Mouse (Mus musculus) limb, embryonic 12.5 days (tissue): Measurements from ENCODE around the gene Suox. TPM values are rescaled to one million over a fixed set of nuclear protein-coding genes. Genes with fewer than 3 reads are reported as not detected.
"Not testable (repeated sequence)": the region's sequence is repeated elsewhere in the genome, so short reads cannot be mapped to it uniquely, and the experiment has no call there.

Source experiments
- ATAC-seq: fragments of 200-750 bp; cut with Nextera tagmentation; 2 replicates; pipeline ENCODE4 v1.8.0; 2017; ENCODE audit warnings: low read depth, moderate TSS enrichment; ENCODE audit not compliant: insufficient number of reproducible peaks, insufficient read depth, low FRiP score, low TSS enrichment
- H3K27ac ChIP-seq: fragments of 300-500 bp; sonication (generic); 2 replicates; pipeline ENCODE4 v1.5.1; 2016; ENCODE audit warnings: mild to moderate bottlenecking, moderate library complexity
- H3K27me3 ChIP-seq: fragments of 300-500 bp; sonication (generic); 2 replicates; pipeline ENCODE4 v1.6.1; 2016; ENCODE audit warnings: mild to moderate bottlenecking, moderate library complexity
- H3K36me3 ChIP-seq: fragments of 300-500 bp; sonication (generic); 2 replicates; pipeline ENCODE4 v1.6.1; 2016; ENCODE audit warnings: mild to moderate bottlenecking, moderate library complexity
- H3K4me1 ChIP-seq: fragments of 300-500 bp; sonication (generic); replicated peaks from 2 replicates; pipeline ENCODE4 v1.6.1; 2016
- H3K4me2 ChIP-seq: fragments of 300-500 bp; sonication (generic); 2 replicates; pipeline ENCODE4 v1.6.1; 2016; ENCODE audit warnings: mild to moderate bottlenecking, moderate library complexity
- H3K4me3 ChIP-seq: fragments of 300-500 bp; sonication (generic); replicated peaks from 2 replicates; pipeline ENCODE4 v1.5.1; 2016; ENCODE audit warnings: mild to moderate bottlenecking
- H3K9ac ChIP-seq: fragments of 300-500 bp; sonication (generic); replicated peaks from 2 replicates; pipeline ENCODE4 v1.6.1; 2016; ENCODE audit warnings: mild to moderate bottlenecking, moderate library complexity
- H3K9me3 ChIP-seq: fragments of 300-500 bp; sonication (generic); 2 replicates; pipeline ENCODE4 v1.6.1; 2016; ENCODE audit warnings: mild to moderate bottlenecking, moderate library complexity
- WGBS: fragments of 180-500 bp; shearing (Covaris S2); methylation state at CpG from one replicate; pipeline ENCODE4 v1.1.7; 2016; 5-methylcytosine and 5-hydroxymethylcytosine counted together
- polyA plus RNA-seq: library from polyadenylated mRNA; unstranded; fragments of >200 nt; fragmentation: Nextera tagmentation; extraction: Ambion mirVana; gene quantifications from 2 replicates; pipeline ENCODE4 v1.2.1, GENCODE M21; 2016

Suox gene
- polyA plus RNA-seq, 1 experiment from 2014 or later: 14.7 TPM

DNA sequence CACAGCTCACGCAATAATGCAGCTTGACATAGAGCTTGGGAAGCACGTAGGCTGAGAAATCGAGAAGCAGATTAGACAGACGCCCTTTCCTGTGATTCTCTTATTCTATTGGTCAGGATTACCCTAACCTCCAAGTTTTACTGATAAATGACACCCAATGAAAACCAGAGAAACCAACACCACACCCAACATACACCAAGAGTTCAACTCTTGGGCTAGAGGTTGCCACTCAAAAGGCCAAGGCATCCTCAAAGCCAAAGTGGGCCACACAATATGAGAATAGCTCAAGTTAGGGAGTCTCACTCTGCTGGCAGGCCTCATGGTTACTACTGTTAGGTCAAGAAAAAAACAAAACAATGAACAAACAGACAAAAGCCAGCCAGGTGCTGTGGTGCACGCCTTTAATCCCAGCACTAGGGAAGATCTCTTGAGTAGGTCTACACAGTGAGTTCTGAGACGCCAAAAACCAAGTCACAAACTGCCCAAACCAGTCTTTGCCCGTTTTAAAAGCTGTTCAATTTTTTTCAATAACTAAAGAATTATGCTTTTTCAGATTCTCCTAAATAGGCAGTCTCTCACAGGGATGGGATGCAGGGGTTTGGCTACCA lies 48.5 kb downstream of the Suox start:
- H3K27ac ChIP-seq: peak overlapping the region; percentile 71
- ATAC-seq: no peak
- no peaks in the 10 kb centered on the region for H3K27me3 ChIP-seq
- peak overlapping the region; percentile 93 for H3K9ac ChIP-seq
- no peaks in the 10 kb centered on the region for H3K9me3 ChIP-seq
- peaks cover 6% of the 10 kb centered on the region; the same call in 1 of the 2 replicates for H3K4me1 ChIP-seq
- WGBS: 44% methylated on average over 7 of the region's 7 CpGs
- H3K4me2 ChIP-seq: peak overlapping the region; percentile 88
- H3K4me3 ChIP-seq: peak overlapping the region; percentile 82
- peaks cover 28% of the 10 kb centered on the region for H3K36me3 ChIP-seq

DNA sequence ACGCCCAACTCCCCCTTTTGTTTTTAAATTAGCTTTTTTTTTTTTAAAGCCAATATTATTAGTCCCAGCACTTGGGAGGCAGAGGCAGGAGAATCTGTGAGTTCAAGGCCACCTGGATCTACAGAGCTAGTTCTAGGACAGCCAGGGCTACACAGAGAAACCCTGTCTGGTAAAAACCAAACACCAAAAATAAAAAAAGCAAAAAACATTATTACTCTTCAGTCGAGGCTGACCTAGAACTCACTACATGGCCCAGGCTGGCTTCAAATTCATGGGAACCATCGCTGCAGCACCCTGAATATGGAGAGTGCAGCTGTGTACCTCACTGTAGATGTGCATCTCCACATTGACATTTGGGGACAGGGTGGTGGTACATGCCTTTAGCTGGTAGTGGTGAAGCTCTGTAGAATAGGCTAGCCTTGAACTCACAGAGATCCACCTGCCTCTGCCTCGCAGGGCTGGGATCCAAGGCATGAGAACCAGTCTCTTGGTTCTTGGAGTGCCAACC lies 50.7 kb downstream of the Suox start:
- H3K27ac ChIP-seq, H3K9ac ChIP-seq, ATAC-seq, H3K27me3 ChIP-seq, H3K4me2 ChIP-seq, H3K9me3 ChIP-seq, H3K4me1 ChIP-seq, H3K4me3 ChIP-seq: not testable (repeated sequence)
- peaks cover 28% of the 10 kb centered on the region for H3K36me3 ChIP-seq
- 86% methylated on average over 4 of the region's 4 CpGs for WGBS

DNA sequence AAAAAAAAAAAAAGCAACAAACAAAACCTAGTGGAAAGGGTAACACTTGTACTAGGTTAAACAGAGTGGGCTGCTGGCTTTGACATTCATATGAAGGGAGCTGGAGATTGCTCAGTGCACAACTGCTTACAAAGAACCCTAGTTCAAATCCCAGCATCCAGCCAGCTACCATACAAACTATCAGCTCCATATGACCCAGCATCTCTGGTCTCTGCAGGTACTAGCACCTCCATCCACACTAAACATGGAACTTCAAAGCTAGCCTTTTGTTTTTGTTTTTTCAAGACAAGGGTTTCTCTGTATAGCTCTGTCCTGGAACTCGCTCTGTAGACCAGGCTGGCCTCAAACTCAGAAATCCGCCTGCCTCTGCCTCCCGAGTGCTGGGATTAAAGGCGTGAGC lies 51.2 kb downstream of the Suox start:
- 78% methylated on average over 4 of the region's 4 CpGs for whole genome bisulfite sequencing
- Histone ChIP-seq H3K36me3 (peaks cover 28% of the 10 kb centered on the region), H3K4me3 (no peak overlapping the region), H3K9ac (no peak overlapping the region), H3K9me3 (no peaks in the 10 kb centered on the region), H3K27ac (no peak overlapping the region), H3K4me1 (peaks cover 6% of the 10 kb centered on the region; the same call in 1 of the 2 replicates), H3K27me3 (no peaks in the 10 kb centered on the region), H3K4me2 (no peak overlapping the region)
- no peak for ATAC-seq

DNA sequence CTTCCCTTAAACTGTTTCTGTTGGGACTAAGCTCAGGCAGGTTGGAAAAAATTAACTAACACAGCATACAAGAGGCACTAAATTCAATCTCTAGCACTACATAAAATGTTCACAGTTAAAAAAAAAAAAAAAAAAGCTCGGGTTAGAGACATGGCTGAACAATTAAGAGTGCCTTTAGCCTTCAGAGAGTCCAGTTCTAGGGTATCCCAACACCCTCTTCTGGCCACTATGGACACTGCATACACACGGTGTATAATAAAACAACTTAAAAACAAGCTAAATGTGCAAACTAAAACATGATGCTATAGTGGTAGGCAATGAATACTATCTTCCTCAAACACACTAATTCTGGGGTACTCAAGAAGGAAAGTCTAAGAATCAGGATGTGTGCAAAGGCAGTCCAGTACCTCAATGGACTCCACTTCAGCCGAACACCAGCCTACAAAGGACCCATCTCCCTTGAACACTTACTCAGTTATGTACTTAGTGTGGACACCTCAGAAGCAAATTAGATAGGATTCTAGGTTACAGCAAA lies 51.8 kb downstream of the Suox start:
- no peak overlapping the region for H3K4me2 ChIP-seq
- peaks cover 28% of the 10 kb centered on the region for H3K36me3 ChIP-seq
- no peak overlapping the region for H3K9ac ChIP-seq
- peaks cover 6% of the 10 kb centered on the region; the same call in 1 of the 2 replicates for H3K4me1 ChIP-seq
- H3K27me3 ChIP-seq: no peaks in the 10 kb centered on the region
- H3K4me3 ChIP-seq: no peak overlapping the region
- ATAC-seq: no peak
- no peaks in the 10 kb centered on the region for H3K9me3 ChIP-seq
- no peak overlapping the region for H3K27ac ChIP-seq
- WGBS: 76% methylated on average over 3 of the region's 3 CpGs

DNA sequence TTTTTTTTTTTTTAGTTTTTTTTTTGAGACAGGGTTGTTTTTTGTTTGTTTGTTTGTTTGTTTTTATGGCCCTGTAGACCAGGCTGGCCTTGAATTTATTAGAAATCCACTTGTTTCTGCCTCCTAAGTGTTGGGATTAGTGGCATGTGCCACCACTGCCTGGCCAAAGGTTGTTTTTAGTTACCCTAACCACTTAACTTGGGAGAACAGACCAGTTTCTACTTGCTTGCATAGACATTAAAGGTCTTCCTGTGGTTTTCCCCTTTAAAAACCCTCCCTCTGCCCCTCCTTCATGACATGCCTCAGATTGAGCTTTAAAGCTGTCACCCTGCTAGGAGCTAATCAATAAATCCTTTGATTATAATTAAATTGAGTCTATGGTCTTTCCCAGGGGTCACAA lies 53.6 kb downstream of the Suox start:
- Histone ChIP-seq H3K27me3 (no peaks in the 10 kb centered on the region), H3K4me3 (no peak overlapping the region), H3K9me3 (no peaks in the 10 kb centered on the region), H3K4me2 (no peak overlapping the region), H3K4me1 (peaks cover 2% of the 10 kb centered on the region; the same call in 1 of the 2 replicates), H3K36me3 (peaks cover 26% of the 10 kb centered on the region), H3K27ac (no peak overlapping the region), H3K9ac (no peak overlapping the region)
- ATAC-seq: no peak

Other genes with a start within 250 kb of the Suox start
- 105 and 120 TPM in 2 replicates for gene Smarcc2, start 214.8 kb downstream of the Suox start, polyA plus RNA-seq
- 827 and 868 TPM in 2 replicates for gene Myl6, start 179.9 kb downstream of the Suox start, polyA plus RNA-seq
- 3.2 and 3.4 TPM in 2 replicates for gene Myl6b, start 175.4 kb downstream of the Suox start, polyA plus RNA-seq
- 18.5 and 19.9 TPM in 2 replicates for gene Esyt1, start 148.2 kb downstream of the Suox start, polyA plus RNA-seq
- 18.1 and 21.4 TPM in 2 replicates for gene Zc3h10, start 126.3 kb downstream of the Suox start, polyA plus RNA-seq
- 3,599 and 3,605 TPM in 2 replicates for gene Rpl41, start 124.8 kb downstream of the Suox start, polyA plus RNA-seq
- 199 and 206 TPM in 2 replicates for gene Pa2g4, start 108.1 kb downstream of the Suox start, polyA plus RNA-seq
- gene Erbb3, start 84.4 kb downstream of the Suox start, polyA plus RNA-seq: 15.4 and 16.6 TPM in 2 replicates
- 753 and 757 TPM in 2 replicates for gene Rps26, start 47.3 kb downstream of the Suox start, polyA plus RNA-seq
- 3.4 and 4.0 TPM in 2 replicates for gene Ikzf4, start 28.1 kb downstream of the Suox start, polyA plus RNA-seq
- gene Rab5b, start 22.2 kb upstream of the Suox start, polyA plus RNA-seq: 72.7 and 78.2 TPM in 2 replicates
- 0.71 and 1.2 TPM in 2 replicates for gene Pmel, start 30.1 kb upstream of the Suox start, polyA plus RNA-seq
- 147 and 161 TPM in 2 replicates for gene Cdk2, start 31.0 kb upstream of the Suox start, polyA plus RNA-seq
- 8.4 and 8.9 TPM in 2 replicates for gene Dgka, start 70.8 kb upstream of the Suox start, polyA plus RNA-seq
- gene Pym1, start 73.8 kb upstream of the Suox start, polyA plus RNA-seq: 54.2 and 55.2 TPM in 2 replicates
- 0.36 and 0.50 TPM in 2 replicates for gene Mmp19, start 116.8 kb upstream of the Suox start, polyA plus RNA-seq
- gene Dnajc14, start 130.0 kb upstream of the Suox start, polyA plus RNA-seq: 56.4 and 58.0 TPM in 2 replicates
- gene Tmem198b, start 130.3 kb upstream of the Suox start, polyA plus RNA-seq: 22.6 and 23.4 TPM in 2 replicates
- gene Sarnp, start 143.3 kb upstream of the Suox start, polyA plus RNA-seq: 241 and 260 TPM in 2 replicates
- 27.9 and 31.6 TPM in 2 replicates for gene Ormdl2, start 147.6 kb upstream of the Suox start, polyA plus RNA-seq
- gene Gdf11, start 217.6 kb upstream of the Suox start, polyA plus RNA-seq: 15.2 and 20.7 TPM in 2 replicates
- 522 and 547 TPM in 2 replicates for gene Cd63, start 226.9 kb upstream of the Suox start, polyA plus RNA-seq
- gene Rdh5, start 248.8 kb upstream of the Suox start, polyA plus RNA-seq: 9.3 and 11.4 TPM in 2 replicates
- gene Bloc1s1, start 250.0 kb upstream of the Suox start, polyA plus RNA-seq: 197 and 202 TPM in 2 replicates